8 mouse cellular contexts compared by ENCODE assay signal in genomic region chr3:138741649-138742565, GRCm38 (mm10). TPM values are rescaled to one million over a fixed set of nuclear protein-coding genes. Genes with fewer than 3 reads are reported as not detected.
DNase-seq lines count a peak whose midpoint lies in the region; ATAC-seq and TF ChIP-seq lines count a peak whose summit lies in the region.

Gene Tspan5, plus strand, starts transcription at chr3:138742195.

- peak within 1 kb of the TSS; percentile 88 for H3K27ac ChIP-seq in hindbrain, postnatal 0 days

- DNase-seq in adrenal gland, adult (ENCODE audit: inconsistent age in 2 of 2, low spot score in 1 of 2) = peak; percentile 89 to 93
- peak; percentile 61 to 83 for DNase-seq in cerebellum, postnatal 4 days (ENCODE audit: low spot score in 2 of 2)
- DNase-seq in gastrocnemius, postnatal 10 days = peak; percentile 82
- DNase-seq in hindbrain, postnatal 0 days (ENCODE audit: low spot score) = peak; percentile 95
- DNase-seq in left cerebral cortex, postnatal 14 days (ENCODE audit: low spot score in 2 of 2) = peak; percentile 75 to 86
- DNase-seq in right cerebral cortex, postnatal 10 days (ENCODE audit: low spot score in 2 of 2) = peak; percentile 91 to 92
- peak; percentile 75 to 80 for DNase-seq in urinary bladder, postnatal 4 days (ENCODE audit: low spot score in 2 of 2)

- peak within 1 kb of the TSS; percentile 77 for H3K9ac ChIP-seq in hindbrain, postnatal 0 days (replicated peaks; ENCODE audit: low read length)

- intact Hi-C loops in left cerebral cortex, postnatal 14 days (cut with DNase I) = loop anchor here (2.0 to 10.0 kb wide), 4 partner anchors 61 to 453 kb away; partner anchors contain the start of gene Rap1gds1

- TF ChIP-seq CTCF in hindbrain, postnatal 0 days (IDR thresholded peaks at IDR 0.05; ENCODE audit: low read depth) = 0 out of 2 replicates have a peak, but pooled peaks have one; percentile 3

- peak within 1 kb of the TSS; percentile 57 for H3K4me2 ChIP-seq in hindbrain, postnatal 0 days (ENCODE audit: low read depth, low read length)

- H3K4me3 ChIP-seq in hindbrain, postnatal 0 days (ENCODE audit: low read length) = peak within 1 kb of the TSS; percentile 94

- no peaks in the 10 kb centered on the region for H3K36me3 ChIP-seq in hindbrain, postnatal 0 days (ENCODE audit: insufficient read depth, low read length)

- no peaks in the 10 kb centered on the region for H3K9me3 ChIP-seq in hindbrain, postnatal 0 days (ENCODE audit: low read length)

- H3K4me1 ChIP-seq in hindbrain, postnatal 0 days (ENCODE audit: insufficient read depth, low read length) = peaks cover 23% of the 10 kb centered on the region

- ATAC-seq in hindbrain, postnatal 0 days = peak; percentile 90
- peak; percentile 52 for ATAC-seq in megakaryocyte progenitor cell, adult 5-6 weeks (replicated peaks; ENCODE audit: poor library complexity)

- under 1% methylated on average over 74 of the region's 100 CpGs for WGBS in hindbrain, postnatal 0 days

- no peaks in the 10 kb centered on the region for H3K27me3 ChIP-seq in hindbrain, postnatal 0 days (ENCODE audit: insufficient read depth, low read length)

RNA-seq across cellular contexts. Expression of gene Tspan5, which starts in this region (rescaled TPM):
- total RNA-seq in gastrocnemius, postnatal 10 days (2021) = 10 to 100 TPM; 10.6 to 12.1 TPM
- 135 and 144 TPM in 2 replicates for total RNA-seq in hindbrain, postnatal 0 days (2014; rRNA removed)
- 85.6 and 86.0 TPM in 2 replicates for polyA plus RNA-seq in hindbrain, postnatal 0 days (2015; fragmentation: Nextera tagmentation; extraction: Ambion mirVana)
- 100 to 1,000 TPM; 215 to 238 TPM for total RNA-seq in left cerebral cortex, postnatal 14 days (2021)
- total RNA-seq in megakaryocyte progenitor cell, adult 5-6 weeks (2015) = 26.5 and 33.7 TPM in 2 replicates
- 39.0 and 40.5 TPM in 2 replicates for total RNA-seq in megakaryocyte progenitor cell, adult 5-6 weeks (2017)

Comparison
In these comparisons a context has a peak if more than half of its experiments do, and no peak if none do; other contexts are left out.
1. Peak in every context shown above with its lines: DNase-seq, ATAC-seq, H3K4me3 ChIP-seq and H3K27ac ChIP-seq.